Mouse (Mus musculus) limb, embryonic 14.5 days (tissue): Measurements from ENCODE around the gene Plod1. TPM values are rescaled to one million over a fixed set of nuclear protein-coding genes. Genes with fewer than 3 reads are reported as not detected.

ENCODE experiments used
- ATAC-seq: fragments of 200-750 bp; cut with Nextera tagmentation; 2 replicates; pipeline ENCODE4 v1.8.0; 2017; ENCODE audit warnings: low read depth, moderate number of reproducible peaks, moderate TSS enrichment; ENCODE audit not compliant: low FRiP score
- DNase-seq: peaks from one replicate; pipeline ENCODE4 v3.0.0-alpha.2; 2015; ENCODE audit warnings: low spot score
- H3K27ac ChIP-seq: fragments of 300-500 bp; sonication (generic); replicated peaks from 2 replicates; pipeline ENCODE4 v1.5.1; 2014; ENCODE audit warnings: low read depth, mild to moderate bottlenecking, low read length, moderate library complexity, mixed read lengths
- H3K27me3 ChIP-seq: fragments of 300-500 bp; sonication (generic); 2 replicates; pipeline ENCODE4 v1.6.1; 2014; ENCODE audit warnings: low read length, mixed read lengths; ENCODE audit not compliant: control insufficient read depth, insufficient read depth
- H3K36me3 ChIP-seq: fragments of 300-500 bp; sonication (generic); 2 replicates; pipeline ENCODE4 v1.6.1; 2014; ENCODE audit warnings: mild to moderate bottlenecking, low read length, moderate library complexity, mixed read lengths; ENCODE audit not compliant: control insufficient read depth, insufficient read depth
- H3K4me1 ChIP-seq: fragments of 300-500 bp; sonication (generic); 2 replicates; pipeline ENCODE4 v1.6.1; 2014; ENCODE audit warnings: antibody characterized with exemption, low read length, mixed read lengths; ENCODE audit not compliant: control insufficient read depth, insufficient read depth
- H3K4me2 ChIP-seq: fragments of 300-500 bp; sonication (generic); replicated peaks from 2 replicates; pipeline ENCODE4 v1.6.1; 2014; ENCODE audit warnings: low read depth, mild to moderate bottlenecking, low read length, moderate library complexity; ENCODE audit not compliant: severe bottlenecking
- H3K4me3 ChIP-seq: fragments of 300-500 bp; sonication (generic); replicated peaks from 2 replicates; pipeline ENCODE4 v1.5.1; 2014; ENCODE audit warnings: low read length
- H3K9ac ChIP-seq: fragments of 300-500 bp; sonication (generic); 2 replicates; pipeline ENCODE4 v1.6.1; 2014; ENCODE audit warnings: mild to moderate bottlenecking, low read depth, low read length, moderate library complexity; ENCODE audit not compliant: severe bottlenecking
- H3K9me3 ChIP-seq: fragments of 300-500 bp; sonication (generic); 2 replicates; pipeline ENCODE4 v1.6.1; 2016; ENCODE audit warnings: low read length; ENCODE audit not compliant: control insufficient read depth
- POLR2A ChIP-seq: fragments of 200-500 bp; IDR thresholded peaks from 2 replicates; pipeline ENCODE4 v1.8.0; 2012; ENCODE audit warnings: inconsistent platforms, mild to moderate bottlenecking, moderate library complexity, borderline replicate concordance; ENCODE audit not compliant: insufficient read depth, insufficient read length; ENCODE audit errors: extremely low read depth
- WGBS: fragments of 180-500 bp; shearing (Covaris S2); extraction: QIAGEN DNeasy Blood & Tissue Kit; methylation state at CpG from one replicate; pipeline ENCODE4 v1.1.7; 2014; 5-methylcytosine and 5-hydroxymethylcytosine counted together
- polyA plus RNA-seq, 2 experiments: library from polyadenylated mRNA; depleted of rRNA in 1 of 2; stranded (reverse) in 1 of 2; unstranded in 1 of 2; fragments of >200 nt; fragmentation: Nextera tagmentation in 1 of 2; extraction: Ambion mirVana in 1 of 2; gene quantifications; 2 replicates each; pipeline versions ENCODE4 v1.2.1 to v1.2.3; 2012 to 2014

The Plod1 gene
- polyA plus RNA-seq, 2 experiments: 93.0 to 104 TPM

DNA sequence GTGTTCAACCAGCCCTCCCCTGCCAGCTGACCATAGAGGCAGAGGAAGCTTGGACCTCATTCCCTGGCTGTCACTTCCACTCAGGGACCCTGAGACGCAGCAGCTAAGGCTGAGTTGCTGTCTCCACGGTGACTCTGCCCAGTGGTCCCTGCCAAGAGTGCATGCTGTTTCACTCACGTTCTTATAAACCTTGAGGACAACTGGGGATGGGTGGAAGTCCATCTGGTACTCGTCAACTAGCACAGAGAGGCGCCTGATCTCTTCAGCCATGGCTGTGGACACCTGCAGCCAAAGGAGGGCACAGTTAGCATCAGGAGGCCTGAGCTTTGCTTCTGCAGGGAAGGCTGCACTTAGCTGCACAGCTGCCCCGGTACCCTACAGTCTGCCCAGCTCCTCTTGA lies 53.5 kb downstream of the Plod1 start:
- Histone ChIP-seq H3K9me3 (no peaks in the 10 kb centered on the region), H3K27ac (no peak overlapping the region), H3K4me1 (no peaks in the 10 kb centered on the region), H3K4me2 (no peak overlapping the region), H3K9ac (no peak overlapping the region), H3K4me3 (no peak overlapping the region), H3K36me3 (peaks cover 90% of the 10 kb centered on the region), H3K27me3 (no peaks in the 10 kb centered on the region)
- ATAC-seq (no peak), DNase-seq (no peak)
- WGBS: 74% methylated on average over 6 of the region's 6 CpGs
- no peak for TF ChIP-seq POLR2A

DNA sequence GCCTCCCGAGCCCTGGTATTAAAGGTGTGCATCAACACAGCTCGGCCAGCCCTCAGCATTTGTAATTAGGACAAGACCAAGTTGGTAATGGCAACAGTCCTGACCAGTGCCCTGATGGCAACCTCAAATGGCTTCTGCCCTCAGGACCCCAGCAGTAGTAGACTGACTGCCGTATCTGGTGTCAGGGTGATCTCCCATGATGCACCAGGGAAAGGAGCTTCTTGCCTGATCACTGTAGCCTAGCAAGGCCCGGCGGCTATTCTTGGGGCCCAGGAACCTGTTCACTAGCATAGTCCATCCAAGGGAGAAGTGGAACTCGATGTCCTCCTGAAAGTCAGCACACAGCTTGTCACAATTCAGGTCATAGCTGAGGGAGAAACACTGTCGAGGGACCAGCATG lies 54.8 kb downstream of the Plod1 start:
- Histone ChIP-seq H3K9ac (no peak overlapping the region), H3K4me1 (no peaks in the 10 kb centered on the region), H3K9me3 (no peaks in the 10 kb centered on the region), H3K27me3 (no peaks in the 10 kb centered on the region), H3K4me2 (no peak overlapping the region), H3K36me3 (peaks cover 87% of the 10 kb centered on the region), H3K4me3 (no peak overlapping the region), H3K27ac (no peak overlapping the region)
- no peak for DNase-seq
- WGBS: 93% methylated on average over 7 of the region's 7 CpGs
- no peak for TF ChIP-seq POLR2A
- no peak for ATAC-seq

DNA sequence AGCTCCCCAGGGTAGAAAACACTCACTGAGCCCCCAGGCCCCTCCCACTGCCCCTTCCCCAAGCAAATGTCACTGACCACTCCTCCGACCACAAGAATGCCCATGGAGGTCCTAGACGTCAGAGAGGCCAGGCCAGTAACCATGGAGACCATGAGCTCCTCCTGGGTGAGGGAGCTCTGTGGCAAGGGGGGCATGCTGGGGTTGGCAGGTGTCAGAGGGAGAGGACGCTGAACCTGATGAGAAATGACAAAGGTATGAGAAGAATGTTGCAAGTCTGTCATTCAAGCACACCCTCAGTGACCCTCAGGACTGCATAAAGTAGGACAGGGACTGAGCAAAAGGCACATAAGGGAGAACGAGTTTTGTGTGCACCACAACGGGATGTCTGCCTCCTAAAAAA lies 56.7 kb downstream of the Plod1 start:
- H3K27ac ChIP-seq: no peak overlapping the region

DNA sequence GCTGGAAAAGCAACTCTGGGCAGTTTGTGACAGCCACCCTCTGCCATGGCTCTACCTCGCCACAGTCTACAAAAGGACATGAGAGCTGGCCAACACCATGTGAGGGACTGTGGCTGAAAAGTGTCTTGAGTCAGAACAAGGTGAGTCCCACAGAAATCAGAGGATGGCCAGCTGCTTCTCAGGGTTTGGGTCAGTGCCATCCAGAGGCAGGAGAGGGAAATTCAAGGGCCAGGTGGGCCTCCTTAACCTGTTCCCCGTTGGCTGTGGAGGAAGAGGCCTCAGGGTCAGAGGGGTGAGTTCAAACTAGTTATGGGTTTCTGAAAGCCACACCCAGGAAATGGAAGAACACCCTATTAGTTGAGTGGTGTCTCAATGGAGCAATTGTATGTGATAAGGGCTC lies 57.1 kb downstream of the Plod1 start:
- Histone ChIP-seq H3K36me3 (peaks cover 87% of the 10 kb centered on the region), H3K4me1 (no peaks in the 10 kb centered on the region), H3K27me3 (no peaks in the 10 kb centered on the region), H3K9me3 (no peaks in the 10 kb centered on the region), H3K27ac (no peak overlapping the region), H3K4me3 (no peak overlapping the region), H3K9ac (no peak overlapping the region), H3K4me2 (no peak overlapping the region)
- no peak for TF ChIP-seq POLR2A
- no peak for DNase-seq
- ATAC-seq: no peak
- WGBS: 65% methylated on average over 2 of the region's 2 CpGs

More for the DNA sequence above, 56.7 kb downstream of the Plod1 start:
- Histone ChIP-seq H3K36me3 (peaks cover 87% of the 10 kb centered on the region), H3K9me3 (no peaks in the 10 kb centered on the region), H3K9ac (no peak overlapping the region), H3K27me3 (no peaks in the 10 kb centered on the region), H3K4me1 (no peaks in the 10 kb centered on the region), H3K4me2 (no peak overlapping the region), H3K4me3 (no peak overlapping the region)
- TF ChIP-seq POLR2A: no peak
- WGBS: 62% methylated on average over 5 of the region's 5 CpGs
- DNase-seq: no peak
- no peak for ATAC-seq

DNA sequence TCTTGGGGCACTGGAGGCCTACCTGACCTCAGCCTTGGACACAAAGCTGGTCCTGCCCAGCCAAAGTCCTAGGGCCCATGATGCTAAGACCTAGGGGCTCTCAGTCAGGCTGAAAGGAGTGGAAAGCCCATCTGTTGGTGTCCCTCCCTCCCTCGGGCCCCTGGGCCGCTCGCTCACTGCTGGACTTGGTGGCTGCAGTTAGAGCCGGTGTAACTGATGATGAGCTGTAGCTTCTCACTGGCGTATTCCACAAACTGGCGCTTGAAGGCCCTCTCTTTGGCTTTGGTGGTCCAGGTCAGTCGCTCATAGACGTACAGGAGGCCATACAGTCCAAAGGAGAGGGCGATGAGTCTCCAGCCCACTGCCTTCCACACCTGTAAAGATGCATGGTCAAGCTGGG lies 58.0 kb downstream of the Plod1 start:
- Histone ChIP-seq H3K4me3 (no peak overlapping the region), H3K27me3 (no peaks in the 10 kb centered on the region), H3K9ac (no peak overlapping the region), H3K4me2 (no peak overlapping the region), H3K9me3 (no peaks in the 10 kb centered on the region), H3K36me3 (peaks cover 87% of the 10 kb centered on the region), H3K27ac (no peak overlapping the region), H3K4me1 (no peaks in the 10 kb centered on the region)
- no peak for TF ChIP-seq POLR2A
- 92% methylated on average over 9 of the region's 9 CpGs for WGBS
- DNase-seq (no peak), ATAC-seq (no peak)
